Mouse (Mus musculus) ES-Bruce4 (cell line): ENCODE data around the gene Ldb1.

ENCODE experiments used
- CTCF ChIP-seq: IDR thresholded peaks from one replicate; pipeline ENCODE4 v1.8.1; 2011; ENCODE audit warnings: low read depth, low read length
- POLR2A ChIP-seq: IDR thresholded peaks from one replicate; pipeline ENCODE4 v1.8.1; 2011; ENCODE audit warnings: low read length; ENCODE audit not compliant: insufficient read depth

DNA sequence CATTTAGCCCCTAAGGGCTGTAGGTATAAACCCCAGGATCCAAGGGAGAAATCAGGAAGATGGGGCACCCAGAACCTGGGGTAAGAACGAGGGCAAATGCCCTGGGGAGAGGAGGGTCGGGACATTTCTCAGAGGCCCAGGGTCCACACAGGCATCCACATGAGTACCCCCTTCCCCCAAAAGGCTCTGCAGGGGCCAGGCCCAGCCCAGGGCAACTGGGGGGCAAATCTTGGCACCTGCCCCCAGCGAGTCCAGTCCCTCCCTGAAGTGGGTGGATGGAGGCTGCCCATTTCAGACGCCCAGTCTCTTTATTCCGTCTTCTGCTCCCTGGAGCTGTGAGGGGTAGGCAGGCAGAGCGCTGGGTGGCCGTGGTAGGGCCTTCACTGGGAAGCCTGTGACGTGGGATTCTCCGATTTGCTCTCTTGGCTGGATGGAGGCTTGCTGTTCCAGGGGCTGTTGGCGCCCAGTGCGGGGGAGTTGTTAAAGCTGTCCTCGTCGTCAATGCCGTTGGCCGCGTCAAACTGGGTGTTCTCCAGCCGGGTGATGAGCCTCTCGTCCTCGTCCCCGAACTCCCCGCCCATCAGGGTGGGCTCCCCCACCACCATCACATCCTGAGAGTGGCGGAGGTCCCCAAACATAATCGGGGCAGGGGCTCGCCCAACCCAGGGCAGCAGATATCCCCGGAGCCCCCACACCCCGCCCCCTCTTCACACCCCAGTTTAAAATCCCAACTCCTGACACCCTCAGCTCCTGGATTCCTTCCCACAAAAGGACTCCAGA, 12.1 kb downstream of the Ldb1 start:
- TF ChIP-seq CTCF (no peak), POLR2A (no peak)
